Mouse (Mus musculus) kidney, postnatal 14 days (tissue): ENCODE results near the gene Sfxn2.
"Not testable (repeated sequence)": the region's sequence is repeated elsewhere in the genome, so short reads cannot be mapped to it uniquely, and the experiment has no call there.

ENCODE experiments used
- DNase-seq: peaks from one replicate; pipeline ENCODE4 v3.0.0; 2022; ENCODE audit warnings: mixed read lengths

Gene Sfxn2

DNA sequence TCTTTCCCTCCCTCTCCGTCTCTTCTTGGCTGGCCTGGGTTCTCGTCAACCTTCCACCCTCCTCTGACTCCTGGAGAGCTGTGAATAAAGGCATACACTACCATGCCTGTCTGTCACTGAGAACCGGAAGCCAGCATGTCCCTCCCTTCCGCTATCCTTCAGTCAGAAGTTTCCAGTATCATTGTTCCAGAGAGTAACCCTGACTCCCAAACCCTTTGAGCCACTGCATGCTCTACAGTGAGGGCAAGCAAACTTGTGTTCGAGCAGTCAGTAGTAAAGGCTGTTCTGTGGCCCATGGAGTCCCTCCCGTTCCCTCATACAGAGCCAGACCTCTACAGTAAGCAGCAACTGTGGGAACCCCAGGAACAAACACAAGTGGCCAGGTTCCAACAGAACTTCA lies 25.6 kb upstream of the Sfxn2 start:
- no peak for DNase-seq

DNA sequence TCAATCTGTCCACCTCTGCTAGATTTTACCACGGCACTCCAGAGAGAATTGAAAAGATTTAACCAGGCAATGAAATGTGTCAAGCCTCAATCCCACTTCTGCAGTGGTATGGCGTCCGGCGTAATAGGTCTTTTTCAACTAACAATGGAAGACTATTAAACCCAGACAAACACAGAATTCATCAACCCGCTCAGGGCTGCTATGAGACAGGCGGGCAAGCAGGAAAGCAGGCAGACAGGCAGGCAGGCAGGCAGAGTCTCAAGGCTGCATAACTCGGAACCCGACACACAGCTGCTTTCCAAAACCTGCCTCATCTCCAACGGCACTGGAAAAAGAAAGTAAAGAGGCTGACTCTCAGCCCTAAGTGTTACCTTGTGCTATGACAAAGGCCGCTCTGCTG lies 25.1 kb upstream of the Sfxn2 start:
- DNase-seq = no peak

DNA sequence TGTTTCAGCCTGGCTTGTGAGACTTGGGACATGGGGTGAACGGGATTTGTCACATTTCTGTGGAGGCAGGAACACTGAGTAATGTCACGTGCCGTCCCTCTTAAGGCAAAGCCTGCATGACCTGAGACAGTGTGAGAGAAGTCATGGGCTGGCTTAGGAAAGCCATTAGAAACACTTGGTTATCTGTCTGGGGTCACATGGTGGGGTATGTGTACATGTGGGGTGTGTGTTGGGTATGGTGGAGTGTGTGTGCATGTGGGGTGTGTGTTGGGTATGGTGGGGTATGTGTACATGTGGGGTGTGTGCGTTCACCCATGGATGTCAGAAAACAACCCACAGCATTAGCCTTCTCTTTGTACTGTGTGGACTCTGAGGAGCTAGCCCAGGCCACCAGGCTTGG lies 22.8 kb upstream of the Sfxn2 start:
- no peak for DNase-seq

DNA sequence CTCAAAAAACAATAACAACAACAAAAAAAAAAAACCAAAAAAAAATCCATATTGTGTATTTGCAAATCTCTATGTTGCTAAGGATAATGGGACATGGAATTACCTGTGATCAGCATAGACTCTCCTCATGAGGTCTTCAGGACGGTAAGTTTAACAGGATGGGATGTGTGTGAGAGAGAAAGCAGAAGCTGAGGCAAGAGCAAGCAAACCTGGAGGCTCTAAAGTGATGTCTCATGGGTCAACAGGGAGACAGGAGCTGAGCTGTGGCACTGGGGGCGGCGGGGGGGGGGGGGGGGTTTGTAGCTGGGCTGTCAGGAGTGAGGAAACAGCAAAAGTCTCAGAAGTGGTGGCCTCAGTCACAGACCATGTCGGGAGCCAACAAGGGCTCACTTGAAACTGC lies 20.7 kb upstream of the Sfxn2 start:
- no peak for DNase-seq

DNA sequence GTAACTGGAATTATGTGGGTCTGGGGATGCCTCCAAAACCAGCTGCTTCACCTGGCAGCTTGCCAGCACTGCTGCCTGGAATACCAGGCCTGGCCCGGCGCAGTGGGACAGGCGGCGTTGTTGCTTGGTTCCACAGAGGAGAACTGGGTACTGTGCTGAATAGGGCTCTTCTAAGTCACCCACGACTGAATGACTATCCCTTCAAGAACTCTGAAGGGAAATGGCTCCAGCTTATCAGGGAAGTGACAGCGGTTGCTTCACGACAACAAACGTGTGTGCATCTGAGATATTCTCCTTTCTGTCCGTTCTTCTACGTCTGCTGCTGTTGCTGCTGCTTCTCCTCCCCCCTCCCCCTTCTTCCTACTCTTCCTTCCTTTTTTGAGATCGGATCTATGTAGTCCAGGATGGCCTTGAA lies 19.6 kb upstream of the Sfxn2 start:
- peak; percentile 38 for DNase-seq

DNA sequence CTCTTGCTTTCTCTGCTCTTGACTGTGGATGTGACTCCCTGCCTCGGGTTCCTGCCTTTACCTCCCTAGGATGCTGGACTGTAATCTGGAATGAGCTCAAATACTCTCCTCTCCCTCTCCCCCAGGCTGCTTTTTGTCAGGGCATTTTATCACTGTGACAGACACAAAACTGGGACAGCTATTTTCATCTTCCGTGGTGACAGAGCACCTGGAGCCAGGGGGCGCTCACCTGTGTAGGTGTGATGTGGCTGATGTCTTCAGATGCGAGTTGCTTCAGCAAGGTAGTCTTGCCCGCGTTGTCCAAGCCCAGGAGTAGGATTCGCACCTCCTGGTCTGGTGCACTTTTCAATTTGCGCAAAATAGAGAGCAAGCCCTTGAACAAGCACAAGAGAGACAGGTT lies 15.2 kb upstream of the Sfxn2 start:
- no peak for DNase-seq

DNA sequence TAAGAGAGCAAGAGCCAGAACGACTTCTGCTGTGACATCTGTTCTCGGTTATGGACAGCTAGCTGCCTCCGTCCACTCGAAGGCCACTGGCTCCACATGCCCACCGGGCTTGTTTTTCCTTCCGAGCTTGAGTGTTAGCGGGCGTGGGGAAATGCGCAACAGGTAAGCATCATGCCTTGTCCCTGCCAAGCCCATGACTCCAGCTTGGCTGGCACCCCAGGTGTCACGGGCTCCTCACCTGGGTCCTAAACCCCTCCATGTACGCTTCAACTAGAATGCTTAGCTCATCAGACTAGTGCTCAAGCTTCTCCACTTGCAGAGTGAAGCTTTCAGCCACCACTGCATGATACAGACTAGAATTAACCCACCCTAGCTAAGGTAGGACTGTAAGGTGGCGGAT lies 14.5 kb upstream of the Sfxn2 start:
- DNase-seq = peak; percentile 40

DNA sequence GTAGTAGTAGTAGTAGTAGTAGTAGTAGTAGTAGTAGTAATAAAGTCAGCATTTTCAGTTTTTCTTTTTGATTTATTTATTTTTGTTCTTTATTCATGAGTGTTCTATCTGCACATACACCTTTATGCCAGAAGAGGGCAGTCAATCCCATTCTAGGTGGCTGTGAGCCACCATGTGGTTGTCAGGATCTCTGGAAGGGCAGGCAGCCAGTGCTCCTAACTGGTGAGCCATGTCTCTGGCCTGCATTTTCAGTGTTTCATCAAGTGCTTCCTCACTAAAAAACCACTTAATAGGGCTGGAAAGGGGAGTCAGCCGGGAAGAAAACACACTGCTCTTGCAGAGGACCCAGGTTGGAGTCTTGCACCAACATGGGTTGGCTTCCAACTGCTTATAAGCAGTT lies 11.0 kb upstream of the Sfxn2 start:
- DNase-seq = peak; percentile 79

DNA sequence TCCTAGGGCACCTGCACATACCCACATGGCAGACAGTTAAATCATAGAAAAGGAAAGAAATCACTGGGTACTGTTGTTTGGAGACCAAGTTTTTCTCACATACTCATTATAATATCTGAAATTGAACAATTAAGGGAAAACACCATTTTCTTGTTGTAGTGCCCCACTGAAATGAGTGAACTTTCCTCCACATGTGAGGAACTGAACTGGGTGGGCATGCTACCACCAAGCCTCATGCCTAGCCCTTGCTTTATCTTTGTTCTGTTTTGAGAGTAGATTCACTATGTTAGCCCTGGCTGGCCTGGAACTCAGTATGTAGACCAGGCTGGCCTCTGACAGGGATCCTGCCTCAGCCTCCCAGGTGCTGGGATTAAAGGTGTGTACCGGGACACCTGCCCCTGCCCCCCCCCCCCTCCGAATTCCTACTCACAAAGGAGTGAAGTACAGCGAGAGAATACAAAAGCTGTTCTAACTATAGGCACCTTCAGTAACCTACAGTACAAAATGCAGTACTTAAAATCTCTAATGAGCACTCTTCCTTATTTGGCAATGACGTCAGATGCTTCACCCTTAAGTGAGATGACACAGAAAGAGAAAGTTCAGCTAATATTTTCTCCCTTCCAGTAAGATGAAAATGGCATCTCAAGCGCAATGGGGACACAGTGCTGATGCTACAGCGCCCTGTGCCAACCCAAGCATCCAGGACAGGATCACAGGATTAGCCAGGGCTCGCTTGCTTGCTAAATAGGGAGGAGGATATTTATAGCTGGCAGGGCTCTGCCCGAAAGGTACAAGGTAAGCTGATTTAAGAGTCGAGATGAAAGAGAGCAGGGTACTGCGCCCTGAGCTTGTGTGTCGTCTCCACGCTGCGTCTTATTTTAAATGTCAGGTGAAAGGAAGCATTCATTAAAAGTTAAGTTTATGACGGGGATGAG lies 10.3 kb upstream of the Sfxn2 start:
- DNase-seq = no peak

DNA sequence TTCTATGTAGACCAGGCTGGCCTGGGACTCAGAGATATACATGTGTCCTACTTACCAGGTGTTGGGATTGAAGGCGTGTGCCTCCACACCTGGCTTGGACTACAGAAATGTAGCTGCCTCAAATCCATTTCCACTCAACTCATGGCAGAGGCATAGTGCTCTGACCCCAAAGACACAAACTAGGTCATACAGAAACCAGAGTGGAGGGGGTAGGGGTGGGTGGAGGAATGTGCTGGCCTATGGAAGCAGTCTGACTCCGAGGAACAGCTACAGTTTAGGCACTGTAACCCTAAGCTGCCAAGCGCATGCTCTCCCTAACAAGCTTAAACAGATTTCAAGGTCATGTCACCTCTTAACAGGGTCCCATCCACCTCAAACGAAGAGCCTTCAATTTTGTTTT lies 9.6 kb upstream of the Sfxn2 start:
- DNase-seq = no peak

DNA sequence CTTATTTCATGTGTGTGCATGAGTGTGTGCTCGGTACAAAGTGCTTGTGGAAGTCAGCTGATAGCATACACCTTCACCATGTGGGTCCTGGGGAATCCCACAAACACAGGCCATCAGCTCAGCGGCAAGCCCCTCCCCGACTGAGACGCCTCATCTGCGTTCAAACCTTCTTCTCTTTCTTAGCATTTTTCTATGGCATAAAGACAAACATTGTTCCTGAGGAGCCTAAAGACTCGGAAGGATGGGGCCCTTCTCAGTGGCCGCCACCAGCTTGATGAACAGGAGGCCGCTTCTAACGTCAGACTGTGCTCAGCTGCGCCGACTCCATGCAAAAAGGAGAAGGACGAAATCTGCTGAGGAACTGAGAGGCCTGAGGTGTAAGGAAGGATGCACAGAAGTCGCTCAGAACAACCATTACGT lies 9.1 kb upstream of the Sfxn2 start:
- no peak for DNase-seq

DNA sequence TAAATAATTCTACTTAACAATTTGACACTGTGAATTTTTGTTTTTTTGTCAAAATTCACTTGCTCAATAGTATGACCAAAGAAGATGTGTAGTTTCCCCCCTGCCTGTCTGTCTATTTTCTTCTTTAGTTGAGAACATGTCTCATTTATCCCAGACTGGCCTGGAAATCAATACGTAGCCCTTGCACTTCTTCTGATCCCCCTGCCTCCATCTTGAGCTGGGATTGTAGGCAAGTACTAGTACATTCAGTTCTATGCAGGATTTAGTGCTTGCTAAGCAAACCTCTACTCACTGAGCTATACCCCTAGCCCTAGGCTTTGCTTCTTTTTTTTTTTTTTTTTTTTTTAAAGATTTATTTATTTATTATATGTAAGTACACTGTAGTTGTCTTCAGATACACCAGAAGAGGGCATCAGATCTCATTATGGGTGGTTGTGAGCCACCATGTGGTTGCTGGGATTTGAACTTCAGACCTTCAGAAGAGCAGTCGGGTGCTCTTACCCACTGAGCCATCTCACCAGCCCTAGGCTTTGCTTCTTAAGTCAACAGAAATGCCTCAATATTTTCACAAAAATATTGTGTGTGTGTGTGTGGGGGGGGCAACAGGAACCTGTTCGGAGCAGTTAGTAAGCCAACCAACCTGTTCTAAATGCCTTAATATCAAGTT lies 1.8 kb upstream of the Sfxn2 start:
- not testable (repeated sequence) for DNase-seq

DNA sequence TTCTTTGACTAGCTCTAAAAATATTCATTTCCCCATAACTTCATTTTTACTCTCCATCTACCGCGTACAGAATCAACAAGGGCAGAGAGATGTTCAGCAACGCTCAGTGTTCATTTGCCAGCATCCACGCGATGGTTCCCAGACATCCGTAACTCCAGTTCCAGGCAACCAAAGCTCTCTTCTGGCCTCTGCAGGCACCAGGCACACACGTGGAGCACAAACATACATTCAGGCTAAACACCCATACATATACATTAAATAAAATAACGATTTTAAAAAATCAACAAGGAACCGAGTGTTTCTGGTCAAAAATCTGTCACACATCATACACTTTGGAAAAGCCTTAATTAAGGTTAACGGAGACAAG lies 1.3 kb upstream of the Sfxn2 start:
- DNase-seq = no peak

DNA sequence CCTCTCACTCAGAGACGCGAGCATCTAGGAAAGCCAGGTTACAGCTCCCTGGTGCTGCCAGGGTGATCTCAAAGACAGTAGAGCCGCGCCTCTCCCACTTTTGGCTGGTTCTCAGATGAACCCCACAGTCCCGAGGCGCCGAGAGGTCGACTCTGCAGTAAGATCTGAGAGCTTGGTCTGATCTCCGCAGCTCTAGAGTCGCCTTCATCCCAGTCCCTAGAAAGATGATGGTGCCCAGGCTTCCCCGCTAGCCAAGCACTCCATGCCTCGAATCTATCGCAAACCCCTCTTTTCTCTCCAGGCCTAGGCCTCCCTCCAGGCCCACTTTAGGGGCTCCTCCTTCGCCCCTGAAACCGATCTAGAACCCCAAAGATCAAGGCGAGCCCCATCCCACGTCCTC lies 617 bp upstream of the Sfxn2 start:
- no peak for DNase-seq

DNA sequence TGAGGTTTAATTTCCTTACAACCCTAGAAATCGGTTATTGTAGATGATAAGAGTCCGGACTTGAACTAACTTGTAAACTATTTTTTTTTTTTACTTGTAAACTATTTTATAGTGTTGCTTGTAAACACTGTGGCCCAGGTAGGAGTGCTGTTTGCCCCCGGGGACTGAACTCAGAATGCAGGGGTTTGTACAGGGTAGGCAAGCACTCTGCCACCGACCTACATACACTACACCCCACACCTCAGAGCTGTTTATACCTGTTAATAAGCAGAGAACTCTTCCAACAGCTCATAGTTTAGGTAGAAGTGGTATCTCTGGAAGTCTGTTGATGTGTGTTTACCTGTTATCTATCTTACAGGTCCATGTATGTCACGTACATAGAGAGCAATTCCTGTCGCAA lies 825 bp downstream of the Sfxn2 start:
- DNase-seq = no peak

DNA sequence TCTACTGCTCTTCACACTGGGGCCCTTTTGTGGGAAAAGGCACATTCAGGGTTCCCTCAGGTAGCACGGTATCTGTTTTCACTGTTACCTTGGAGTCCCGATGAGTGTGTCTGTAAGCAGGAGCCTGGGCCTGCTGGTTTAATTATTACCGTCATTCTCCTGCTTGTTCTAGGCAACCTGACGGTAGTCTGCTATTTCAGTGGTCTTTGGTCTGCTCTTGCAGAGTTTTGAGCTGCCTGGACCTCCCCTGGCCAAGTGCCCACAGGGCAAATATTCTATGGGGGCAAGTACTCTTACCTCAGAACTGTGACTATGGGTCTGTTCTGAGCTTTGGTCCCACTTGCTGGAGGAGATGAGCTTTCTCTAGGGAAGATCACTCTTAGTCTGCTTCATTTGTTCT lies 2.0 kb downstream of the Sfxn2 start:
- peak; percentile 88 for DNase-seq

DNA sequence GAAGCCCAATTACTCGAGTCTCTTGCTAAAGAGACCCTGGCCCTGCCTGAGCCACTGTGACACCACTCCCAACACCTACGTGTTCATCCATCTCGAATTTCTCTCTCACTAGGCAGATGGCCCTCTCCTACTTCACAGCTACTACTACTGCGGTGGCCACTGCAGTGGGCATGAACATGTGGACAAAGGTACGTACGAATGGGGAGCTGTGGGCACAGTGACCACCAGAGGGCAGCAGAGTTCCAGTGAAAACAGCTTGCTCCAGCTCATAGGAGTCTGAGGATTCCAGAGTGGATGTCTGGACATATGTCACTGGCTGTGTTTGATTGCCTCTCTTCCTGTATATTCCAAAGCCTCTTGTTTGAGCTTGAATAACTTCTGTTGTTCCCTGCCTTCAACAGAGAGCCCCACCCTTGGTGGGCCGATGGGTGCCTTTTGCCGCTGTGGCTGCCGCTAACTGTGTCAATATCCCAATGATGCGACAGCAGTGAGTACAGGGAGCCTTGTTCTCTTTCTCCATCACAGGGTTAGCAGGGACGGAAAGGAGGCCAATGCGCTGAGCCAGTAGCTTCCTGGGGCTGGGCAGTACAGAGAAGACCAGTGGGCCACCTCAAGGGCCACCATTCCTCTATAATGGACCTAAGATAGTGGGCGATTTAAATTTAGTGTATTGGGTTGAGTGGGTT lies 14.8 kb downstream of the Sfxn2 start:
- DNase-seq = peak; percentile 89

DNA sequence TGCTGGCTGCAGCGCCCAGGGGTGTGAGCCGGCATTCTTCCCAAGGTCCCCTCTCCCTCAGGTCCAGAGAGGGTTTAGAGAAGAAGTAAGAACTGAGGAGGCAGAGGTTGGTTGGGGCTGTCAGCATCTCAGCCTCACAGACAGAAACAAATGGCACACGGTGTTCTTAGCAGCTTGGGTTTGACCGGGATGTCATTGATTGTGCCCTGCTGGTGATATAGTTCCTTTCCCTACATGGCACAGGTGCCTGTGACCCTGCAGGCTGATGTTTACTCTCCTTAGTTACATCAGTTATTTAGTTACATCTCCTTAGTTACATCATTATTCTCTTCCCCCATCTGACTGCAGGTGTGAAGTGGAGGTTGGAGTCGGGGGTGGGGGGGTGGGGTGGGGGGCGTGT lies 18.4 kb downstream of the Sfxn2 start:
- no peak for DNase-seq

DNA sequence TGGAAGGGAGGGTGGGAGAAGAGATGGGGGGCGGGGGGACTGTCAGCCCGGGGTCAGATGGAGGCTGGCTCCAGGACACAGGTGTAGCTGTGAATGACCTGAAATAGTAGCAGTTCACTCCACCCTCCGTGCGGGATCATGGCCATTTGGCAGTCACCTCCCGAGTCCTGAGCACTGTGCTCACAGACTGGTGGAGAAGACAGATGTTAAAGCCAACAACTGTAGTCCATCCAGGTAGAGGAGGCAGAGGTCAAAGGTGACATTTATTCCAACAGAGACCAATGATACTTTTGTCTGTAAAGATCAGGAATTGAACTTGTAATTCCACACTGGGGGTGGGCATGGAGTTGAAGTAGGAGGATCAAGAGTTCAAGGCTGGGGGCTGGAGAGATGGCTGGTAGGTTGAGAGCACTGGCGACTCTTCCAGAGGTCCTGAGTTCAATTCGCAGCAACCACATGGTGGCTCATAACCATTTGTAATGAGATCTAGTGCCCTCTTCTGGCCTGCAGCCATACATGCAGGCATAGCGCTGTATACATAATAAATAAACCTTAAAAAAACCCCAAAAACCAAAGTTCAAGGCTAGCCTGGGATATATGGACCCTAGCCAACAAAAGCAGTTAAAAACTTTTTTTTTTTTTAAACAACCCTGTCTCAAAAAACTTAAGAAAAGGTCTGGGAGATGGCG lies 19.7 kb downstream of the Sfxn2 start:
- DNase-seq = no peak

DNA sequence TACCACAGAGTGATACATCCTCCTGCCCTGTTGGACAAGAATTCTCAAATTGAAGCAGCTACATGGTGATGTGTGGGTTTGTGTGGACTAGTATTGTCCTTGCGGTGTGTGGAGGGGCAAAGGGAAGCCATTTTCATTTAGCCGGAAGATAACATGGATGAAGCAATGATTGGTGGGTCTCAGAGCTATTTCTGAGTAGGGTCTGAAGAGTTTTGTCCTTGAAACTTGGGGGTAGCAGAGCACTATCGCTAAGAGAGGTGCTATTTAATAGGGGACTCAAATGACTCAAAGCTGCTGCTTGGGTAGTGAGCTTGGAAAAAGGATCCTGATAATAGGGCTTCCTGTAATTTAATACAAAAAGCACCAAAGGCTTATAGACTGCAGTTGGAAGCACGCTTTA lies 25.0 kb downstream of the Sfxn2 start:
- no peak for DNase-seq

DNA sequence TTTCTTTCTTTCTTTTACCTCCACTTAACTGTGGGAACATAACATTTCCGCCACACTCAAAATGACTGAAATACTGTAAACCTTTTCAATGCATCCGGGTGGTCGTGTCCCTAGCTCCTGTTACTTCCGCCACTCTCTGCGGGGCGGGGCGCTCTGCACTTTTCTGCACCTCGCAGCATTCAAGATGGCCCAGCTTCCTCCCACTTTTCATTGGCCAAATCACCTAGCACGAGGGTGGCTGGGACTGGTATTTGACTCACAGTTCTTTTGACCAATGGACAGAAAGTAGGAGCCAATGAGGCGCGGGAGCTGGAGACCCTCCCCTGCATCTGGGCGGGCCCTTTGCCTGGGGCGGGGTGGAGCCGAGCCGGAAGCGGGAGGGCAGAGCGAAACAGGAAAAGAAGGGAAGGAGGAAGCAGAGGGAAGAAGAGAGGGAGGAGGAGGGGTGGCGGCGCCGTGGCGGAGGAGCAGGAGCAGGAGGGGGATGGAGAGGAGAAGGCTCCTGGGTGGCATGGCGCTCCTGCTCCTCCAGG lies 25.6 kb downstream of the Sfxn2 start, which contains the start of gene Wbp1l:
TSS of gene Wbp1l (plus strand) at position 365 of the 533 bp plus-strand sequence.
- DNase-seq = peak; percentile 98

DNA sequence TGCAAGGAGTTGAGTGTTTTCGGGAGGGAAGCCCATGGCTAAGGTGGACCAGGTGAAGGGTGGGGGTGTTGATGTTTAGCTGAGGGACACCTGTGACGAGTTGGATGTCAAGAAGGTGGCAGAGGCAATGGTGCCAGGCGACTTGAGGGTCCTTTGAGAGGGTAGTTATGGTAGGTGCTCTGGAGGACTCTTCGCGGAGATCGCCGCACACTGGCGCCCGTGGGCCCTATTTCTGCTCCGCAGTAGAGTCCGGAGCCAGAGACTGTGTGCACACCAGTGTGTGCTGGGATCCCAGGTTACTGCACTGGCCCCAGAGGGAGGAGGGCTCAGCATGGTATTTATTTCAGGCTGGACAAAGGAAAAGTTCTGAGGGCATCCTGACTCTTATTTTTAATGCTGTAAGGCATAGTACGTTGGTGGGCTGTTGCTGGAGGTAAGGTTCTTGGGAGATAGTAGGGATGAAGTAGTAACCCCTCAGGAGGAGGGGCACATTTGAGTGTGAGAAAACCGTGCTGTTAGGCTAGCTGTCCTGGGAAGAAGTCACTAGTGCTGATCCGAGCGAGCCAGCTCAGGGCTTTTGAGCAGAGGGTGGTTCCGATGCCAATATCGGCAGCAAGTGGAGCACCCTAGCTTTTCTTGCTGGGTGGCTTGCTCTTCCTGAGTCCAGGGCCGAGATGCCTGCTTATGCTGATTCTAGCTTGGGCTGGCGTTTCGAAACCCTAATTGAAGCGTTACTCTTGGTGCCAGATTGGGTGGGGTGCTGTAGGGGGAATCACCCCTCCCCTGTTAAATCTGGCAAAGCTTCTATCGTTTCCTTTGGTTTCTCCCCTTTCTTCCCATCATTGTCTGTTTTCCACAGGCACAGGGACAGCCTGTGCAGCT lies 26.5 kb downstream of the Sfxn2 start:
- peak; percentile 36 for DNase-seq
